Mouse (Mus musculus) CH12.LX (cell line): ENCODE data around the gene Zfp638. TPM values are rescaled to one million over a fixed set of nuclear protein-coding genes. Genes with fewer than 3 reads are reported as not detected.

ENCODE experiments used
- DNase-seq: peaks from one replicate; pipeline ENCODE4 v3.0.0-alpha.2; 2013; ENCODE audit errors: extremely low read depth
- H3K27ac ChIP-seq: 2 replicates; pipeline ENCODE4 v1.5.1; 2012; ENCODE audit warnings: low read depth, mild to moderate bottlenecking, control low read depth, moderate library complexity; ENCODE audit not compliant: insufficient read depth
- H3K27me3 ChIP-seq: replicated peaks from 2 replicates; pipeline ENCODE3; 2012; ENCODE audit warnings: inconsistent platforms
- H3K36me3 ChIP-seq, 2 experiments: replicated peaks in 1 of 2; 2 replicates each; pipeline versions ENCODE3 to v1.6.1; 2012; ENCODE audit warnings: inconsistent platforms in 1 of 2, low read length in 1 of 2, mild to moderate bottlenecking in 1 of 2, mixed read lengths in 1 of 2, moderate library complexity in 1 of 2; ENCODE audit not compliant: control insufficient read depth in 1 of 2, insufficient read depth in 1 of 2
- H3K4me1 ChIP-seq, 2 experiments: 2 replicates each; pipeline ENCODE4 v1.6.1; 2012; ENCODE audit warnings: inconsistent platforms in 1 of 2, moderate library complexity in 1 of 2; ENCODE audit not compliant: insufficient read depth in 2 of 2, control insufficient read depth in 1 of 2
- H3K4me2 ChIP-seq: 2 replicates; pipeline ENCODE4 v1.6.1; 2012; ENCODE audit warnings: low read depth, mild to moderate bottlenecking, control low read depth; ENCODE audit not compliant: poor library complexity, insufficient read depth, severe bottlenecking
- H3K4me3 ChIP-seq, 3 experiments: fragments of 150-350 bp in 1 of 3; sonication (generic) in 1 of 3; replicated peaks in 1 of 3; 2 replicates each; pipeline versions ENCODE3 to v1.5.1; 2011 to 2012; ENCODE audit warnings: low read depth in 2 of 3, low read length in 2 of 3, mild to moderate bottlenecking in 2 of 3, moderate library complexity in 2 of 3, control low read depth in 1 of 3, improper control_type of control experiment in 1 of 3, inconsistent platforms in 1 of 3, mixed read lengths in 1 of 3; ENCODE audit not compliant: poor library complexity in 1 of 3
- H3K79me2 ChIP-seq: replicated peaks from 2 replicates; pipeline ENCODE4 v1.6.1; 2012; ENCODE audit warnings: mild to moderate bottlenecking, moderate library complexity; ENCODE audit not compliant: control insufficient read depth, poor library complexity, insufficient read depth, severe bottlenecking; ENCODE audit errors: extremely low read depth
- H3K9ac ChIP-seq: 2 replicates; pipeline ENCODE4 v1.6.1; 2012; ENCODE audit warnings: low read depth, mild to moderate bottlenecking, control low read depth, moderate library complexity; ENCODE audit not compliant: insufficient read depth
- H3K9me3 ChIP-seq: replicated peaks from 2 replicates; pipeline ENCODE3; 2012; ENCODE audit warnings: low read length, inconsistent platforms, mixed read lengths
- BHLHE40 ChIP-seq: IDR thresholded peaks from 2 replicates; pipeline ENCODE4 v1.6.1; 2011; ENCODE audit warnings: mild to moderate bottlenecking, low read depth, low read length, improper control_type of control experiment
- CTCF ChIP-seq, 2 experiments: IDR thresholded peaks in 1 of 2; conservative IDR thresholded peaks in 1 of 2; 2 replicates each; pipeline ENCODE4 v1.5.1; 2011 to 2012; ENCODE audit warnings: low read depth in 2 of 2, low read length in 2 of 2, improper control_type of control experiment in 1 of 2, inconsistent platforms in 1 of 2, mild to moderate bottlenecking in 1 of 2, moderate library complexity in 1 of 2
- ELF1 ChIP-seq: IDR thresholded peaks from 2 replicates; pipeline ENCODE4 v1.6.1; 2014; ENCODE audit warnings: low read depth, mild to moderate bottlenecking, inconsistent platforms, low read length, improper control_type of control experiment
- HCFC1 ChIP-seq: IDR thresholded peaks from 2 replicates; pipeline ENCODE4 v1.6.1; 2012; ENCODE audit warnings: low read depth, mild to moderate bottlenecking, inconsistent platforms, low read length, improper control_type of control experiment
- MAX ChIP-seq: IDR thresholded peaks from 2 replicates; pipeline ENCODE4 v1.6.1; 2011; ENCODE audit warnings: low read length, improper control_type of control experiment
- MEF2A ChIP-seq: IDR thresholded peaks from 2 replicates; pipeline ENCODE4 v1.6.1; 2014; ENCODE audit warnings: low read depth, mild to moderate bottlenecking, inconsistent platforms, low read length, improper control_type of control experiment, borderline replicate concordance
- MXI1 ChIP-seq: IDR thresholded peaks from 2 replicates; pipeline ENCODE4 v1.6.1; 2011; ENCODE audit warnings: mild to moderate bottlenecking, low read depth, low read length, improper control_type of control experiment
- MYC ChIP-seq: IDR thresholded peaks from 2 replicates; pipeline ENCODE4 v1.6.1; 2011; ENCODE audit warnings: low read depth, mild to moderate bottlenecking, improper control_type of control experiment, low read length
- NELFE ChIP-seq: IDR thresholded peaks from 2 replicates; pipeline ENCODE4 v1.6.1; 2011; ENCODE audit warnings: low read depth, low read length, improper control_type of control experiment
- NRF1 ChIP-seq: IDR thresholded peaks from 2 replicates; pipeline ENCODE4 v1.6.1; 2014; ENCODE audit warnings: low read depth, mild to moderate bottlenecking, inconsistent platforms, low read length, improper control_type of control experiment, moderate library complexity
- PAX5 ChIP-seq: IDR thresholded peaks from 2 replicates; pipeline ENCODE4 v1.6.1; 2012; ENCODE audit warnings: low read length, inconsistent platforms, mixed read lengths
- POLR2A ChIP-seq: IDR thresholded peaks from 2 replicates; pipeline ENCODE4 v1.6.1; 2011; ENCODE audit warnings: low read depth, mild to moderate bottlenecking, improper control_type of control experiment, low read length
- POLR2AphosphoS2 ChIP-seq: IDR thresholded peaks from 2 replicates; pipeline ENCODE4 v1.6.1; 2011; ENCODE audit warnings: low read depth, low read length, improper control_type of control experiment
- RAD21 ChIP-seq: IDR thresholded peaks from 2 replicates; pipeline ENCODE4 v1.6.1; 2011; ENCODE audit warnings: low read depth, mild to moderate bottlenecking, low read length, improper control_type of control experiment, moderate library complexity
- SIN3A ChIP-seq: IDR thresholded peaks from 2 replicates; pipeline ENCODE4 v1.6.1; 2012; ENCODE audit warnings: low read length, improper control_type of control experiment, inconsistent platforms
- SMC3 ChIP-seq: IDR thresholded peaks from 2 replicates; pipeline ENCODE4 v1.6.1; 2011; ENCODE audit warnings: low read depth, low read length, improper control_type of control experiment
- TBP ChIP-seq: conservative IDR thresholded peaks from 2 replicates; pipeline ENCODE4 v1.6.1; 2011; ENCODE audit warnings: low read depth, low read length, improper control_type of control experiment
- TCF12 ChIP-seq: IDR thresholded peaks from 2 replicates; pipeline ENCODE4 v1.6.1; 2014; ENCODE audit warnings: low read depth, mild to moderate bottlenecking, inconsistent platforms, low read length, improper control_type of control experiment
- UBTF ChIP-seq: IDR thresholded peaks from 2 replicates; pipeline ENCODE4 v1.6.1; 2012; ENCODE audit warnings: low read depth, mild to moderate bottlenecking, inconsistent platforms, low read length, improper control_type of control experiment, moderate library complexity
- USF2 ChIP-seq: conservative IDR thresholded peaks from 2 replicates; pipeline ENCODE4 v1.6.1; 2011; ENCODE audit warnings: low read depth, low read length, improper control_type of control experiment
- ZC3H11A ChIP-seq: IDR thresholded peaks from 2 replicates; pipeline ENCODE4 v1.6.1; 2012; ENCODE audit warnings: low read depth, mild to moderate bottlenecking, inconsistent platforms, low read length, improper control_type of control experiment
- ZMIZ1 ChIP-seq: IDR thresholded peaks from 2 replicates; pipeline ENCODE4 v1.6.1; 2012; ENCODE audit warnings: low read depth, mild to moderate bottlenecking, inconsistent platforms, low read length, improper control_type of control experiment
- dilution Hi-C: fragments of 300-500 bp; cut with MboI; formaldehyde crosslinking; loops from 2 replicates; pipeline ENCODE4 v1.14.3; 2020; ENCODE audit warnings: low sequenced_read_pairs; ENCODE audit not compliant: extremely low pct_unique_long_range_greater_than_20kb, extremely low pct_ligation_motif_present
- in situ Hi-C: fragments of 300-500 bp; cut with MboI; formaldehyde crosslinking; loops from 3 replicates; pipeline ENCODE4 v1.14.3; 2019; ENCODE audit warnings: low sequenced_read_pairs, low pct_ligation_motif_present, low pct_unique_long_range_greater_than_20kb, mixed read lengths
- polyA plus RNA-seq: library from polyadenylated mRNA; unstranded; fragments of >175 nt; gene quantifications from 2 replicates; pipeline ENCODE4 v1.2.1, GENCODE M21; 2012; ENCODE audit warnings: low read depth; ENCODE audit not compliant: insufficient read length
- total RNA-seq, 2 experiments: library from RNA; depleted of rRNA; stranded (reverse); fragments of 300-350 nt in 1 of 2; fragments of >200 nt in 1 of 2; gene quantifications; 2 replicates each; pipeline ENCODE4 v1.2.3; 2012 to 2014

Gene Zfp638
- total and polyA plus RNA-seq, 3 experiments, result 42.1 to 57.3 (median 48.0) TPM

DNA sequence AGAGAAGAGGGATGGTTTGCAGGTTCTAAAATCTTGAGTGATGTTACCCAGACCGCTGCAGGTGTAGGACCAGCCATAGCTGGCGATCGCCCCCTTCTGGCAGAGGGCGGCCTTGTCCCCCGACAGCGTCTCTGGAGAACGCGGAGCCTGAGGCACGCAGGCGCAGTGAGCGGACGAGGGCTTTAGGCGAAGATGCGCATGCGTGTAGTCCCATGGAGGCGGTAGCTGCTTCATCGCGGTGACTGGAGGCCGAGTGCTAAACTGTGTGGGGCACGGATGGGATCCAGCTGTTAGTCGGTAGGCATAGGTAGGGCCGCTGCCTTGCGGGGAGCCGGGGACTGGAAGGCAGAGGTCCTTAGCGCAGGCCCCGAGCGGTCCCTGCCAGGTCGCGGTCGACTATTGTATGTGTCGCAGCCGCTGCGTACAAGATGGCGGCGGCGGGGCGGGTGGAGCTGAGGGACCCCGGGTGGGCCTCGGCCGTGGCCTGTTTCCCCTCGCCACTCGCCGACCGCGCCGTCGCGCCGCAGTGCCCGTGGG is 47.3 kb downstream of the Zfp638 start:
- Histone ChIP-seq H3K36me3 (no peaks in the 10 kb centered on the region), H3K27me3 (no peaks in the 10 kb centered on the region), H3K4me3 (peak overlapping the region; percentile 86 to 92 (median 90)), H3K27ac (peak overlapping the region; percentile 74), H3K79me2 (peaks cover 30% of the 10 kb centered on the region), H3K9ac (peak overlapping the region; percentile 86), H3K4me1 (peaks cover 0 to 5% of the 10 kb centered on the region in 2 experiments; a peak in 2 of 4 replicates), H3K9me3 (no peaks in the 10 kb centered on the region), H3K4me2 (peak overlapping the region; percentile 18; the same call in 1 of the 2 replicates)
- DNase-seq, result peak; percentile 97
- dilution Hi-C loops, result no loop called here
- in situ Hi-C loops, result loop anchor here (5.0 kb wide), 1 partner anchor 37 kb away; no protein-coding TSS in a partner anchor
- TF ChIP-seq MYC, result peak; percentile 41; the same call in 1 of the 2 replicates
- TF ChIP-seq SIN3A, result peak; percentile 34; the same call in 1 of the 2 replicates
- peak; percentile 94 for TF ChIP-seq RAD21
- peak; percentile 36; the same call in 1 of the 2 replicates for TF ChIP-seq MAX
- peak; percentile 54; the same call in 1 of the 2 replicates for TF ChIP-seq ZC3H11A
- TF ChIP-seq TCF12, result no peak; the same call in 1 of the 2 replicates
- TF ChIP-seq NRF1, result peak; percentile 98
- TF ChIP-seq MEF2A, result peak; percentile 39; the same call in 1 of the 2 replicates
- peak; percentile 47; the same call in 1 of the 2 replicates for TF ChIP-seq MXI1
- TF ChIP-seq SMC3, result peak; percentile 96
- TF ChIP-seq ELF1, result peak; percentile 40
- TF ChIP-seq CTCF (conservative IDR thresholded peaks at IDR 0.05 in 1 of 2, IDR thresholded peaks at IDR 0.05 in 1 of 2; ENCODE audit: low read depth in 2 of 2, low read length in 2 of 2), result peak; percentile 75 to 98
- peak; percentile 60 for TF ChIP-seq TBP
- peak; percentile 95 for TF ChIP-seq POLR2A
- 0 out of 2 replicates have a peak, but pooled peaks have one; percentile 6 for TF ChIP-seq UBTF
- no peak for TF ChIP-seq PAX5
- peak; percentile 80; the same call in 1 of the 2 replicates for TF ChIP-seq POLR2AphosphoS2
- no peak for TF ChIP-seq ZMIZ1
- TF ChIP-seq HCFC1, result peak; percentile 65; the same call in 1 of the 2 replicates
- TF ChIP-seq NELFE, result peak; percentile 96
- TF ChIP-seq BHLHE40, result no peak
- no peak for TF ChIP-seq USF2
